Mouse (Mus musculus): ENCODE measurements around the gene Klk9.

DNA sequence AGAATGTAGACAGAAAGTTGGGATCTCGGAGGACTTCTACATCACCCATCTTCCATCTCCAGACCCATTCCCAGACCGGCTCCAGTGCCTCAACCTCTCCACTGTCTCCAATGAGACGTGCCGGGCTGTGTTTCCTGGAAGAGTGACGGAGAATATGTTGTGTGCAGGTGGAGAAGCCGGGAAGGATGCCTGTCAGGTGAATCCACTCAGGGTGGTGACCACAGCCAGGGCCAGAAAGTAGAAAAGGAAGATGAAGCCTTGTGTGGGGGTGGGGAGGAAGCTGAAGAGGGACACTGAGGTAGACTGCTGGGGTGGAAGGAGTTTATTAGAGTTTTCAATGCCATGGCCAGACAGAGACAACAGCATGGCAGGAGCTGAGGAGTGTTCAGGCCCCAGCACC lies 19.8 kb upstream of the Klk9 start:
- TF ChIP-seq CTCF (IDR thresholded peaks at IDR 0.05; ENCODE audit: borderline replicate concordance, insufficient read depth, low read depth, low read length) (no peak), POLR2A (IDR thresholded peaks at IDR 0.05; ENCODE audit: borderline replicate concordance, insufficient read depth, low read length) (no peak)

Measured in cerebellum, adult 2 months (tissue).